Mouse (Mus musculus) CD4-positive, CD25-positive, alpha-beta regulatory T cell, adult 4 months (primary cell): ENCODE data around the gene Rbm33. TPM values are rescaled to one million over a fixed set of nuclear protein-coding genes. Genes with fewer than 3 reads are reported as not detected.

Source experiments
- ATAC-seq: one replicate; pipeline ENCODE4 v1.8.0; 2017
- polyA plus RNA-seq, 2 experiments: library from polyadenylated mRNA; unstranded; fragments of 100-300 nt; shearing (Covaris generic); gene quantifications; one replicate each; pipeline ENCODE4 v1.2.1; 2017

Rbm33 gene
- polyA plus RNA-seq, 2 experiments from 2014 or later: 13.2 to 13.5 TPM

DNA sequence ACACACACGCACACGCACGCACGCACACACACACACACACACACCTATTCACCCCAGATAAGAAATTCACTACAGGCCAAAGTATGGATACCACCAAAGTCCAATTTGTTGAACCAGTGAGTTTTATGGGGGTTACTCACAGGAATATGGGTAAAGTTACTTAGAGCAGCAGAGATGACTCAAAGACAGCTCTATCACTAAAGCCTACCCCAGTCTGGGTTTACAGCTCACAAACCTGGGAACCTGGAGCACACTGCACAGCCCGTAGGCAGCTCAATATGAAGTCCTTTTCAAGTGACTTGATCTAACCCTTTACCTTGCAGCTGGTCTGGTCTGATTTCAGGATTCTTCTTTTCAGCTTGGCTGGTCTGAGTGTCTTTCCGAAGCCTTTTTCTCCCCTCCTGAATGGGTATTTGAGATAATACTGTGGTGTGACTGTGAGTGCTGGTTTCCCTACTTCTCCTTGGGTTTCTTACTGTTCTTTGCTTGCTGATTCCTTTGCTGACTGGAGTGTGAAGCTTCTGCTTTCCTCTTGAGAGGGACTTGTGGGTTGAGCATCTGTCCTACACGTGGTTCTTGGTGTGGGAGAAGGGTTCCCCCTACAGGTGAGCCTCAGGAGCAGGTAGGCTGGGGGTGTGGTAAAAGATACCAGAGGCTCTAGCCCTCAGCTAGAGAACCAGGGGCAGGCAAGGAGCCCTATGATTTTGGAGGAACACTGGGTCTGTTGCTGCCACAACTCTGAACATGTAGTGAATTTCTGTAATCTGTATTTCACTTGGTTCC lies 12.3 kb downstream of the Rbm33 start:
- ATAC-seq: peak; percentile 83

DNA sequence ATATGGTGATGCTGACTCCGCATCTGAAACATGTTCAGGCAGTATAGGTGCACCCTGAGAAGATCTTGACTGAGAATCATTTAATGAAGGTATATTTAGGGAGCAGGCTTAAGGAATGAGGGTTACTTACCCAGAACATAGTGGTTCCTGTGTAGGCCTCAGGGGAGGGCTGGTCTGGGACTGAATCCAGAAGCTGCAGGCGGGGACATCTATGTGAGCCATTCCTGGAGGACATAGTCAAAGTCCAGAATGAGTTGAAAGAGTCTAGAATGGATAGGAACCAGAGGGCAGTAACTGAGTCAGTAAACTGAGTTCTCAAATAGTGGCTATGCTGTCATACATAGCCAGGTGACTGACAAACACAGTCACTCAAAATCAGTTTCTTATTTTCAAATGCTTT lies 16.8 kb downstream of the Rbm33 start:
- no peak for ATAC-seq

GRCm38 (mm10) chr5:28351857-28352513 lies 35.1 kb downstream of the Rbm33 start:
- no peak for ATAC-seq

- ATAC-seq: no peak
Measured at GRCm38 (mm10) chr5:28355614-28356013, 38.7 kb downstream of the Rbm33 start.

DNA sequence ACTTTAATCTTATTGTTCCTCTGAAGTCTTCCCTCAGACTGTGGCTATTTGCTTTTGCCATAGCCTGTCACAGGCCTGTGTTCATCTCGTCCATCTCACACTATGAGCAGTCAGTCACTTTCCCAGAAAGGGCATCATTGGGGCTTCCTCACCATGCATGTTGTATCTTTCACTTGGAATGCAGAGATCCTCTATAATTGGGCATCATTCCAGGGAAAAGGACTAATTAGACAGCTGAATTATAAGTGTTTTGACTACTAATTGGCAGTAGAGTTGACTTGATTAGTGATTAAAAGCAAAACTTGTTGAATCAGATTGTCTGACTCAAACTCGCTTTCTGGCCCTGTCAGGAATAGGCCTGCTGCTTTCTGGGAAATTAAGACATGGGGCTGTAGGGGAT lies 43.8 kb downstream of the Rbm33 start:
- ATAC-seq: no peak

- no peak for ATAC-seq
Measured at GRCm38 (mm10) chr5:28368056-28368455, 51.1 kb downstream of the Rbm33 start.

DNA sequence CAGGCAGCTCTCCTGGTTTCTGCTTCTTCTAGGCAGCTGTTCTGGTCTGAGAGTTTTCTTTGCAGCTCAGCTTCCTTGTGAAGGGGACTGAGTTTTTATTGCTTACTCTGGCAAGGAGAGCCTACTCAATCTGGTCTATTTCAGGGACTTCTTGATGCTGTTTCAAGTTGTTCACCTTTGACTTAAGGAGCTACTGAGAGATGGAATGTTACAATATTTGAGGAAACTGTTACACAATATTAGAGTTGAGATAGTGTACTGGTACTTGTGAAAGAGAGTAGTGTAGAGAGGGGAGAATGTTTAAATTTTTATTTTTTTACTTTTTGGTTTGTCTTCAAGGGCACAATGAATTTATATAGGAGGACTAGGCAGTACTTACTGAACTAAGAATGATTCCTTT lies 53.9 kb downstream of the Rbm33 start:
- no peak for ATAC-seq

DNA sequence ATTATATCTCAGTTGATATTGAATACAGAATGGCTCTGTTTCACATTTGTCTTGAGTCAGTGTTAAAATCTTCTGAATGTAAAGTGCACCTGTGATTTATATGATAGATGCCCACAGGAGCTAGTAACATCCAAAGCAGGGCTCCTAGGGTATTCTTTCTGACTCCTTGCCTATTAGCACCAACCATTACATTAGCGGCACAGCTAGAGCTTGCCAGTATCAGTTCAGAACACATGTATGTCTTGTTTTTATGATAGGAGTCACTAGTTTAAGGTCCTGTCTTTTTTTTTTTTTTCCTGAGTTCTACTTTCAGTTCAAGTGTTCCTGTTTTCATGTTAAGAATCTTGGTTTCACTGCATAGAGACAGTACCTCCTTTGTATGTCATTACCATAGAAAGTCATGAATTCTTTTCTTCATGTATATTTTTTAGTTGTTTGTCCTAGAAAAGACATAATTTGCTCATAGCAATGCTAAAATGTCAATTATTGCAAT lies 55.3 kb downstream of the Rbm33 start:
- ATAC-seq: no peak

DNA sequence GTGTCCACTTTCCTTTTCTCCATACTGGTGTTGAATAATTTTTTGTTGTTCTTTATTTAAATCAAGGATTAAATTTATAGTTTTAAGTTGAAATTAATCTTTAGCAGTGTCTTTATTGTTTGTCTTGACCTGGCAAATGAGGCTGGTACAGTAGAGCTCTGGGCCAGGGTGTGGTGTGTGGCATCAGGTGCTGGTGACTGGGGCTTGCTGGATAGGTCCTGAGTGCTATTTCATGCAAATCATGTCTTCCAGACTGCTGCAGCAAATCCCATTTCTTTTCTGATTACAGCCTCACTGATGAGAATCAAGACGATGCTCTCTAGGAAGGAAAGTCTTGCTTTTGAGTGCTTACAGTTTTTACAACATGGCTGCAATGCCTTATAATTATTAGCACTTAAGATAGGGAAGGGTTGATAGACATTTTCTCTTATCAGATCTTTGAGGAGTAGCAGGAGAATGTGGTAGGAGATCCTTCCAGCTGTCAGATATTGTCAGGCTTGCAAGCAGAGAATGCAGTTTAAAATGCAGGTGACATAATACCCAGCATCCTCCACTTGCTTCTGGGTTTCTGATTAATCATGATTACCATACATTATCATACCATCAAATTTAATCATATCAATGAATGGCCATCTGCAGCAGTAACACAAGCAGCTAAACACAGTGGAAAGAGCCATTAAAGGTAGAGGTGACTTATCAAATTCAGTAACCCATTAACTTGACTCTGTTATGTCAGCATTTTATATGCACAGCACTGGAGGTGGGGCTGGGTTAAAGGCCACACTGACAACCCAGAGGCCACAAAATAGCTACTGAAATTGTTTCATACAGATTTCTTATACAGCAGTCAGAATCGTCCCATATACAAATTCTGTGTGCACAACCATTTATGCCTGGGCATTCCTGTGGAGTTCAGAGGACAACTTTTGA lies 56.8 kb downstream of the Rbm33 start:
- ATAC-seq: no peak

- no peak for ATAC-seq
Measured at GRCm38 (mm10) chr5:28377299-28377698, 60.4 kb downstream of the Rbm33 start.

GRCm38 (mm10) chr5:28382289-28382688 lies 65.4 kb downstream of the Rbm33 start:
- ATAC-seq: peak; percentile 79

- ATAC-seq: no peak
Measured at GRCm38 (mm10) chr5:28386783-28387182, 69.9 kb downstream of the Rbm33 start.

GRCm38 (mm10) chr5:28387531-28388179 lies 70.7 kb downstream of the Rbm33 start:
- ATAC-seq: no peak

GRCm38 (mm10) chr5:28388184-28388583 lies 71.3 kb downstream of the Rbm33 start:
- ATAC-seq: peak; percentile 82

GRCm38 (mm10) chr5:28390189-28390588 lies 73.3 kb downstream of the Rbm33 start:
- ATAC-seq: no peak

GRCm38 (mm10) chr5:28397344-28397743 lies 80.4 kb downstream of the Rbm33 start:
- ATAC-seq: no peak

GRCm38 (mm10) chr5:28398736-28399135 lies 81.8 kb downstream of the Rbm33 start:
- no peak for ATAC-seq

GRCm38 (mm10) chr5:28399451-28400115 lies 82.7 kb downstream of the Rbm33 start:
- no peak for ATAC-seq

- peak; percentile 93 for ATAC-seq
Measured at GRCm38 (mm10) chr5:28402756-28403155, 85.8 kb downstream of the Rbm33 start.

- no peak for ATAC-seq
Measured at GRCm38 (mm10) chr5:28406662-28407061, 89.7 kb downstream of the Rbm33 start.

- no peak for ATAC-seq
Measured at GRCm38 (mm10) chr5:28412006-28412685, 95.2 kb downstream of the Rbm33 start.
